ENCODE assay signal across 17 mouse cellular contexts in genomic region chr5:72723429-72723828, GRCm38 (mm10). TPM values are rescaled to one million over a fixed set of nuclear protein-coding genes. Genes with fewer than 3 reads are reported as not detected.
"Had no signal": no experiment of that assay in that cellular context is flagged by ENCODE, and none has a peak within 500 bp of the region (broad histone marks: within the 10 kb centered on the region; RNA-seq: fewer than 3 reads in every experiment).

No protein-coding gene starts in this region.

- H3K4me2 ChIP-seq: limb, embryonic 13.5 days; liver, embryonic 13.5 days; lung, embryonic 14.5 days; midbrain, embryonic 11.5 days had no signal

- H3K4me1 ChIP-seq: limb, embryonic 10.5 days; limb, embryonic 13.5 days; liver, embryonic 13.5 days had no signal

- H3K9ac ChIP-seq: limb, embryonic 13.5 days; liver, embryonic 13.5 days; lung, embryonic 14.5 days had no signal

- H3K4me3 ChIP-seq: layer of hippocampus, adult 2 months; limb, embryonic 10.5 days; limb, embryonic 13.5 days; liver, embryonic 13.5 days had no signal

- H3K27me3 ChIP-seq: limb, embryonic 13.5 days; liver, embryonic 13.5 days had no signal

- DNase-seq: kidney, adult 2 months; kidney, postnatal 25 days; layer of hippocampus, adult 9-11 months; liver, embryonic 13.5 days; lung, embryonic 14.5 days; lung, postnatal 36 days; midbrain, embryonic 14.5 days; thymus, adult 18-20 months; thymus, postnatal 36 days had no signal

- H3K36me3 ChIP-seq: limb, embryonic 10.5 days; limb, embryonic 13.5 days; liver, embryonic 13.5 days had no signal

- H3K27ac ChIP-seq: kidney, postnatal 0 days; layer of hippocampus, adult 2 months; limb, embryonic 10.5 days; limb, embryonic 13.5 days; liver, embryonic 13.5 days had no signal

- ATAC-seq: lung, postnatal 0 days had no signal

- H3K9me3 ChIP-seq: limb, embryonic 10.5 days; limb, embryonic 13.5 days; liver, embryonic 13.5 days had no signal

RNA-seq across cellular contexts. Expression of gene Txk, which starts 29.1 kb away (rescaled TPM):
- total RNA-seq: layer of hippocampus, adult 2 months had no signal
- polyA plus RNA-seq: kidney, embryonic 14.5 days; limb, embryonic 10.5 days; liver, embryonic 13.5 days; lung, embryonic 14.5 days; midbrain, embryonic 11.5 days; neural tube, embryonic 11.5 days had no signal
